Mouse (Mus musculus) embryo, embryonic 11.5 days (tissue): ENCODE measurements around the gene Stag1.

Experiments used
- DNase-seq: peaks from one replicate; pipeline ENCODE4 v3.0.0-alpha.2; 2012; ENCODE audit warnings: low read depth, low spot score

Gene Stag1

GRCm38 (mm10) chr9:100951481-100951880 lies 353.9 kb downstream of the Stag1 start:
- no peak for DNase-seq

DNA sequence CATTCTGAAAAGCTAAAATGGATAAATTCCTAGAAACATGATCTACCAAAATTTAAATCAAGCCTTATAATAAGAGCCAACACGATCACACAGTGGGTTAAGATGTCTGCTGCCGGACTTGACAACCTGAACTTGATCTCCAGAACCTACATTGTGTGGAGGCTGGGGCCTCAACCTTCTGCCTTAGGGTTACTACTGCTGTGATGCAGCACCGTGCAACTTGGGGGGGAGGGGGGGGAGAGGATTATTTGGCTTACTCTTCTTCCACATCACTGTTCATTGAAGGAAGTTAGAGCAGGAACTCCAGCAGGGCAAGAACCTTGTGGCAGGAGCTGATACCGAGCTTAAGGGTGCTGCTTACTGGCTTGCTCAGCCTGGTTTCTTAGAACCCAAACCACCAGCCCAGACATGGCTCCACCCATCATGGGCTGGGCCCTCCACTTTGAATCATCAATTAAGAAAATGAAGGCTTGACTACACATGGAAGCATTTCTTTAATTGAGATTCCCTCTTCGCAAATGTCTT lies 365.4 kb downstream of the Stag1 start:
- DNase-seq: no peak

GRCm38 (mm10) chr9:100963428-100963912 lies 365.9 kb downstream of the Stag1 start:
- no peak for DNase-seq

- no peak for DNase-seq
These were observed 366.5 kb downstream of the Stag1 start for GRCm38 (mm10) chr9:100964106-100964505.

- DNase-seq: no peak
These were observed 371.9 kb downstream of the Stag1 start for GRCm38 (mm10) chr9:100969461-100969860.

DNA sequence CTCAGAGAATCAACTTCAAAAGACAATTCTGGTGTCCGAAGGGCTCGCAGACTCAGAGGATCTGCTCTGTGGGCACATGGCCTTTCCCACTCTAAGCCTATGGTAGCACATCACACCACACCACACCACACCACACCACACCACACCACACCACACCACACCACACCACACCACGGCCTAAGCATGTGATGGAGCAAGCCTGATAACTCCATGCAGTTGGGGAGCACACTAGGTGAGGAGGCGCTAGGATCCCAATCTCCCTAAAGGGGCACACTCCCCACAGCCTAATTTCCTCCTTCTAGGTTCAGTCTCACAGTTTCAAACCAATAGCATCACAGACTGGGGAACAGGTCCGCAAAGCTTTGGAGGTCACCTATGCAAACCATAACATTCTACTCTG lies 381.1 kb downstream of the Stag1 start:
- DNase-seq: no peak

DNA sequence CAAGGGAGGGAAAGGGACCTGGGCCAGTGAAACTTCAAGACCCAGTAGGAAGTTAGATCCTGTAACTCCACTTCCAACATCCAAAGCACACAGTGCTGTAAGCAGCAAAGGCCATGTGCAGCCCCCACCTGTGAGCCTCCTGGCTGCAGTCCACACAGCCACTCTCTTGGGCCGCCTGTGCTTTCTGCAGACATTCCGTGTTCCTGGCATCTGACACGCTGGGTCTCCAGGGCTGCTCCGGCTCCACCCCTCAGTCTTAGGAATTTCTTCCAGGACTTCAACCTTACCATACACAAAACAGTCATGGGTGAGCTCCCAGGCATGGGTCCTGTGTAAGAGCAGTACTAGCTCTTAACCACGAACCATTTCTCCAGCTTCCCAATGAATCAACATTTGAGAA lies 381.7 kb downstream of the Stag1 start:
- DNase-seq: no peak

GRCm38 (mm10) chr9:100982786-100983185 lies 385.2 kb downstream of the Stag1 start:
- no peak for DNase-seq

GRCm38 (mm10) chr9:100984381-100985310 lies 387.0 kb downstream of the Stag1 start:
- DNase-seq: no peak

- no peak for DNase-seq
These were observed 389.4 kb downstream of the Stag1 start for GRCm38 (mm10) chr9:100987006-100987405.

DNA sequence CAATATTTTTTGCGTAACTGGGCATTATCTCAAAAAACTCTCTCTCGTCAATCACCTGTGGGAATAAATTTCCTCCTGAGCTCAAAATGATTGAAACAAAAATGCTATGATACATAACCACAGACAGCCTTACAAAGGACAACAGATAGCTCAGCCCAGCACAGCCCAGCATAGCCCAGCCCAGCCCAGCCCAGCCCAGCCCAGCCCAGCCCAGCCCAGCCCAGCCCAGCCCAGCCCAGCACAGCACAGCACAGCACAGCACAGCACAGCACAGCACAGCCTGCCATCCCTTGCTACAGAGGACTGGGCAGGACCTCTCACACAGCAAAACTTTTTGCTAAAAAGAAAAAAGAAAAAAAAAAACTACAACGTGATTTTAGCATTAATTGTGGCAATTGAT lies 390.3 kb downstream of the Stag1 start:
- no peak for DNase-seq

DNA sequence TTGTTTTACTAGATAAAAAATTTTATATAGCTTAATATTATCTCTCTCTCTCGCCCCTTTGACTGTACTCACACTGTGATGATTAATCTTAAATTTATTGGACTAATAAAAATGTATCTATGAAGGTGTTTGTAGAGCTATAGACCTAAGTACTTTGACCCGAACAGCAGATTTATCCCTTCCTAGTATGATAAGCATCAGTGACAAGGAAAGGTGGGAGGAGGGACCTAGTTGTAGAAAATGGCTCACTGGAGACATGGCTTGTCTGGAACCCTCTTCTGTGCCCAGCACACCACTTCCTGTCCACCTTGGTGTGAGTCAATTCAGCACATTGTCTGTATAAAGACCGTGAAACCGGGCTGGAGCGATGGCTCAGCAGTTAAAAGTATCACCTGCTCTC lies 393.0 kb downstream of the Stag1 start:
- no peak for DNase-seq

- DNase-seq: no peak
These were observed 393.7 kb downstream of the Stag1 start for GRCm38 (mm10) chr9:100991321-100991720.

DNA sequence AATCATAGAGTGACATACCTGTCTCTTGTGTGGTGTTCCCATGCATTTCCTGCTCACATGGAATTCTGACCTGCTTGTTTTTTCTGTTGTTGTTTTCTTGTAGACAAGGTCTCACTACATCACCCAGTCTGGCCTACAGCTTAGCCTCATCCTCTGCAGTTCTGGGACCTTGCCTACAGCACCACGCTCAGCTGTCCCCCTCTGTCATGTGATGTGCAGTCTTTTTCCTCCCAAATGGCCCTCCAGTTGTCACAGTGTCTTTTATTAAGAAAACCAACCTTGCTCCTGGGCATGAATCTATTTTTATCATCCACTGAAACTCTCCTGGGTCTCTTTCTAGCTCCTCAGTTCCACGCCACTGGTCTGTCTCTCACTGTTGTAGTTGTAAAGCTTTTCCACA lies 394.6 kb downstream of the Stag1 start:
- no peak for DNase-seq

DNA sequence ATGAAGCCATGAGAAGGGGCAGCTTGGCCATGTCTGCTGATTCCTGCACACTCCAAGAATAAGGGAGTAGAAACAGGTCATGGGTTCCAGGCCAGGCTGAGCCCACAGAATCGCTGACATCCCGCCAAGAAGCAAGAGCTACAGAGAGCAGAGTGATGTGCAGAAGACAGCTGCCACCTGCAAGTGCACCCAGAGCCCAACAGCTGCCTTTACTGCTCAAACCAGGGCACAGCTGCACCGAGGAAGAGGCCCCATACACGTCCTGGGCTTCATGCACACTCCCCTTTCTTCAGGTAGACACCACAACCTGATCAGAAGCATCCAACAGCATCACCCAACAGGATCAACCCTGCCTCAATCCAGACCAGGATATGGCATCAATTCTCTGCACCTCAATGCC lies 396.3 kb downstream of the Stag1 start:
- no peak for DNase-seq

DNA sequence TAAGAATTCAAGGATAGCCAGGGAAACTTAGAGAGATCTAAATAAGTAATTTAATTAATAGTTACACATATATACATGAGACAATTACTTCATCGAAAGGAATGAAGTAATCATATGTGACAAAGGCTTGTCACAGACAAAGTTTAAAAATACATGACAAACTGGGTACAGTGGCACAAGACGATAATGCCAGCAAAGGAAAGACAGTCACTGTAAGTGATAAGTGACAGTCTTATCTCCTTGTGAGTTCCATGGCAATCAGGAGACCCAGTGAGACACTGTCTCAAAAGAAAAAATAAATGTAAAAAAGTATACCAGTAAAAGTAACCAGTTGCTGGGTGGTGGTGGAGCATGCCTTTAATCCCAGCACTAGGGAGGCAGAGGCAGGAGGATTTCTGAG lies 399.5 kb downstream of the Stag1 start:
- no peak for DNase-seq

DNA sequence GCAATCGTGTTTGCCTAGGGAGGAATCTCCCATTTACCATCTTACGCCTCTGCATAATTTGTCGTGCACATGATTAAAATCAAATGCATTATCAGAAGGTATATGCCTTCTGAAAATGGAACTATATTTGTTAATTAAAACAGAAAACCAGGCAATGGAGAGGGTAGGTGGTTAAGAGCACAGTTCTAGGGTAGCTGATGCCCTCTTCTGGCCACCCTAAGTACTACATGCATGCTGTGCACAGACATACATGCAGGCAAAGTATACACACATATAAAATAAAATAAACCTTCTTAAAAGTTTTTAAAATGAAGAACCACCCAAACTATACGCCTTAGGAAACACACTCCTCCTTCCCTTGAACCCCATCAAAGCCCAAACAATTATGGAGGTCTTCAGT lies 404.5 kb downstream of the Stag1 start:
- no peak for DNase-seq

- no peak for DNase-seq
These were observed 405.2 kb downstream of the Stag1 start for GRCm38 (mm10) chr9:101002841-101003240.

- no peak for DNase-seq
These were observed 405.7 kb downstream of the Stag1 start for GRCm38 (mm10) chr9:101003302-101003701.

- DNase-seq: no peak
These were observed 408.3 kb downstream of the Stag1 start for GRCm38 (mm10) chr9:101005866-101006265.
